Mouse (Mus musculus) layer of hippocampus, postnatal 25 days (tissue): ENCODE measurements at regions not wholly inside any gene's neighbourhood (a gene's known extent, or its start where the extent isn't known, plus 50 kb on each side); places are given as distances from the start of the nearest gene placed in this dataset.

Source experiments
- DNase-seq, 2 experiments: peaks; one replicate each; pipeline ENCODE4 v3.0.0; 2022; ENCODE audit warnings: mixed read lengths in 2 of 2, low spot score in 1 of 2; ENCODE audit errors: extremely low spot score in 1 of 2

- no peak for DNase-seq
These were observed 57.9 kb downstream of the Sox9 start for GRCm38 (mm10) chr11:112839721-112840494.

DNA sequence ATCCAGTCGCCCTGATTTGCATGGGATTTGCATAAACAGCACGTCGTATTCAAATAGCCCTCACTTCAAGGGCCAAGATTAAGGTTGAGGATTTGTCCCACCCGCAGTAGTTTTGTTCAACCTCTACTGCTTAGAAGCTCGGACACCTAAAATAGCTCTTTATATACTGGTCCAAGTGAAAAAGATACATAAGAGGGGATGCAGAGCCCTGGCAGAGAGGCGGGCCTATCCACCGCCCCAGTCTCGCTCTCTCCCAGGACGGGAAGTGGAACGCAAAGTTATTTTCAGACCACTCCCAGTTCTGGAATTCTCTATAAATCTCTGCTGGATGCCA lies 58.4 kb downstream of the Sox9 start:
- DNase-seq = no peak

- DNase-seq = no peak
These were observed 62.4 kb downstream of the Sox9 start for GRCm38 (mm10) chr11:112844258-112844901.

DNA sequence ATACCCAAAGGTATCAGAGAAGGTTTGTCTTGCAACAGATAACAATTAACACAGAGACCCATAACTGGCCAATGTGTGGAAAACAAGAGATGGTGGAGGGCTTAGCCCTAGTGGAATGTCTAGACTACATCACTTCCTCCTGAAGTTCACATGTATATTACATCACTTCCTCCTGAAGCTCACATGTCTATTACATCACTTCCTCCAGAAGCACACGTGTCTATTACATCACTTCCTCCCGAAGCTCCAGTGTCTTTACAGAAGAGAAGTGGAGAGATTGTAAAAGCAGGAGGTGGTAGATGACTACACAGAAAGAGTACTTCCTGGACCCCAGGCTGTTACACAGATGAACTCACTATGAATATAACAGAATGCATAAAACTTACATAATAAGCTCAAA lies 65.1 kb downstream of the Sox9 start:
- no peak for DNase-seq

GRCm38 (mm10) chr11:112847851-112848250 lies 65.8 kb downstream of the Sox9 start:
- DNase-seq = no peak

DNA sequence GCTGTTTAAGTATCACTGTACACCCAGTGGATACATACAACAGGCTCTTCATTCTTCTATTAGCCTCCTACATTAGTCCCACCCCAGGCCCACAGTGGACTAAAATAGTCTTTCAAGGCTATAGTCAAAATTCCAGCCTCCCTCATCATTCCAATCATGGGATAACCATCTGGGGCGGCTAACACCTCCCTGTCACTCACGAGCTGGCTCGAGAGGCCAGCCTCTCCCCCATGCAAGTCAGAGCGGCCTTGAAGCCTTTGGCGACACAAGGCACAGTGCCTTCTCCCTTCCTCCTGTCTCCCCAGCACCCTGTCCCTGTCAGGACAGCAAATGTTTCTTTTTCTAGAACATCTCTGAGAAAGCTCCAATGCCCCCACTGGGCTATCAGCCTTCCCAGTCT lies 68.0 kb downstream of the Sox9 start:
- no peak for DNase-seq

GRCm38 (mm10) chr11:112850532-112851272 lies 68.7 kb downstream of the Sox9 start:
- DNase-seq = no peak

DNA sequence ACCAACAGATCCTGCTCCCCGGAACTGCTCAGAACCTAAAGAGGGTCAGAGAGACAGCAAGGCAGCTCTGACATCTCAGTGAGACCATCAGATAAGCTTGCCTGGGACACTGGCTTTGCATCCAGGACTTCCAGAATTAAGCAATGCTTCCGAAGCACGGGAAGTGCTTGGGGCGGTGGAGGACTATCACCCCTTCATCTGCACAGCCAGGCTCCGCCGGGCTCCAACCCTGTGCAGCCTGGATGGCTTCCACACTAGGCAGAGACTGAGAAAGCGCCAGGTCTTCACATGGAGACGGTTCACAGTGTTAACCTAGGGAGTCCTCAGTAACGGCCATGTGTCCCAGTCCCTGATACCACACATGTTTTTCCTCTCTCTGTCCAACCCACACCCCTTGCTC lies 69.3 kb downstream of the Sox9 start:
- no peak for DNase-seq

GRCm38 (mm10) chr11:112855975-112856374 lies 74.0 kb downstream of the Sox9 start:
- no peak for DNase-seq

DNA sequence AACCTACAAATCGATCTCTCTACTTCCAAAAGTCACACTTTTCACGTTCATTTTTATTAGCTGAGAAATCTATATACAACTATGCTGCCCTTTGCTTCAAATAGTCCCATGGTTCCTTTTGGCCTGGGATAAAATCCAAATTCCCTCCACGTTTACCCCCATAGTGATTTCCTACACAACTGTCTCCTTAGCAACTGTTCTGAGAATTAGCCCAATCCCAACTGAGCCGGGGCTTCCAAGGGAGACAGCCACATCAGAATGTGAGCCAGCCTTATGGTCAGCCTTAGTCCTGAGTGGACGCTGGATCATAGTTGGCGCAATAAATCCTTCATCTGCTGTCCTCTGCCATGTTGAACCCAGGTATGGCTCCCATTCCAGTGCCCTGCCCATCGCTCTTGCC lies 77.3 kb downstream of the Sox9 start:
- no peak for DNase-seq

DNA sequence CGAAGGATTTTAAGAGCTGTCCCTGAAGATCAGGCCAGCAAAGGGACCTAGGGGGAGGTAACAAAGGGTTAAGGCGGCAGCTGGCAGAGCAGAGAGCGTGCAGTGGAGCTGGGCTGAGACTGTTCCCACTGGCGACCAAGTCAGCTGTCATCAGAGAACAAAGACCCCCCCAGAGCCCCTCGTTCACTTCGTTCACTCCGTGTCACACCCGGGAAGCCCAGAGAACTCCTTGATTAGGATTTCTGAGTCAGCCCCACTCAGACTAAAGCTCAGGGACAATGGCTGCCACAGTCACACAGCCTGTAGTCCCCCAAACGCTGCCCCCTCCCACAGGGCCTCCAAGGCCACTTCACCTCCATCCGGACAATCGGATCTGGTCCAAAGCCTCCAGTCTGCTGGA lies 78.8 kb downstream of the Sox9 start:
- no peak for DNase-seq

DNA sequence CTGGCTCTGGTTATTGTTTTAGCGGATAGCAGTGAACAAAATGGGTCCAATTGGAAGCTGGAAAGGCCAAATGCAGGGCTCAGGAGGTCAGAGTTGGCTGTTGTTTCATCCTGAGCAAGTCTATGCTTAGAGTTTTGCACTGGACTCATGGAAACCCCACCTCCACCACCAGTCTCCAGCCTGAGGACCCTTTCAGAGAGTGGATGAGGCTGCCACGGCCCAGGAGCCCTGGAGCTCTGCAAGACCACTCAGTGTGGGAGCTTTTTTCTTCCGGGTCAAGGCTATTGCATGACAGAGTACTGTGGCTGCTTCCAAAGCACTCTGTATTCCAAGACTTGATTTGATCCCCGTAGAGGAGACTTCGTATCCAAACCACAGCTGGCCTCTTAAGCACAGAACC lies 79.2 kb downstream of the Sox9 start:
- no peak for DNase-seq

DNA sequence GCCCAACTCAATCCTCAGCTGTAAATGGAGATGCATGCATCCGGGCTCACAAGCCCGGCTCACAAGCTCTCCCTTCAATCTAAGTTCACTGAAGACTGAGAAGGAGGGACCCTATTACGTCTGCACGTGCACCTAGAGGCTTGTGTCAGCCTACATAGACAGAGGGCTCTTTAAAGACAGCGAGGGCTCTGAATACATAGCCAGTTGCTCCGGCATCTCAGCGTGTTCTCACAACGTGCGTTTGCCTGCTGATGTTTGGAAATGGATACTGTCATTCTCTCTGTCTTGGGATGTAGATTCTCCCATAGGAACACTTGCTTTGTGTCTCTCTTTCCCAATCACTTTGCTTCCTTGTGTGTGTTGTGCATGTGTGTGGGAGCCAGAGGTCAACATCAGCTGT lies 83.8 kb downstream of the Sox9 start:
- DNase-seq = no peak

GRCm38 (mm10) chr11:112869571-112869970 lies 87.5 kb downstream of the Sox9 start:
- no peak for DNase-seq

DNA sequence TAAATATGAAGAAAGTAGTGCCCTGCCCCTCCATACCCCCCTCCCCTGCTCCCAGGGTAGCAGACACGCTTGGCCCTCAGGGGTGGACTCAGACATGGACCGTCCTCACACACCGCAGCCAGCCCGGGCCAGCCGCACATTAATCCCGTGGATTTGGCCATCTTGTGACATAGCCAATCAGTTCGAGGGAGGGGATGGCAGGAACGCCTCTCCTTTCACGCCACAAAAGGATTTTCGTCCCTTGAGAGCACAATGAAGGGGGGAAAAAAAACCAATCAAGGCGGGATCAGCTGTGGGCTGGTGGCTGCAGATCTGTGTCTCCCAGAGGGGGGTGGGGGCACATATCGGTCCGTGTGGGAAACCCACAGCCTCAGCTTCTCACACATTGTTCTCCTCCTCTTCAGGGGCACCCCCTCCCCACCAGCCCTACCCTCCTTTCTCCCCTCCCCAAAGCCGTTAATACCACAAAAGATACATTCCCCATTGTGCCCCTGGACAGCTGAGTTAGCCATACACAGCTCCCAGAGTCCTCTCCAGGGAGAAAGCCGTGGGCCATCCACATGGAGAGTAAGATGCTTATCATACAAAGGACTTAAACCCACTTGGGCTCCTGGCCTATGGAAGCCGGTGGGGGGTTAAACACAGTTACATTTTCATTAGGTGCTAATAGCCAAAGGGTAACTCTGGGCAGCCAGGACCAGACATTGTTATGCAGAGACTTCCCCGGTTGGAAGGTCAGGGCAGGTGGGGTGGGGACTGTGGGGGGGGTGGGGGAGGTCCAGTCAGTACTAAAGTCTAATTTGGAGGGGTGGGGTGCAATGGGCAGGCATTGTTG lies 88.4 kb downstream of the Sox9 start:
- no peak for DNase-seq

- DNase-seq = no peak
These were observed 90.8 kb downstream of the Sox9 start for GRCm38 (mm10) chr11:112872677-112873367.

GRCm38 (mm10) chr11:112874239-112874638 lies 92.2 kb downstream of the Sox9 start:
- no peak for DNase-seq

DNA sequence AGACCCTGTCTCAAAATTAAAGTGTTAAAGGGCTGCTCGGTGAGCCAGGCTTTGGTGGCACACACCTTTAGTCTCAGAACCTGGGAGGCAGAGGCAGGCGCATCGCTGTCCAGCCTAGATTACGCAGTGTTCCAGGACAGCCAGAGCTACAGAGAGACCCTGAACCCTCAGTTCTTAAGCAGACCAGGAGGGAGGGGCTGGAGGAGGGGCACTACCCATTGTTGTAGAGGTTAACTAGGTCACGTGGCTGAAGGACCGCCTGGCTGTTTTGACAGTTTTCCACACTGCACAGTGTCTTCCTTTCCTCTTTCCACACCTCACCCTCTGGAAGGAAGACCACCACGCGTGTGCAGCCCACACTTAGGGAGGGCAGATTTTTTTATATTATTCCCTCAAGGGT lies 94.2 kb downstream of the Sox9 start:
- DNase-seq = no peak

DNA sequence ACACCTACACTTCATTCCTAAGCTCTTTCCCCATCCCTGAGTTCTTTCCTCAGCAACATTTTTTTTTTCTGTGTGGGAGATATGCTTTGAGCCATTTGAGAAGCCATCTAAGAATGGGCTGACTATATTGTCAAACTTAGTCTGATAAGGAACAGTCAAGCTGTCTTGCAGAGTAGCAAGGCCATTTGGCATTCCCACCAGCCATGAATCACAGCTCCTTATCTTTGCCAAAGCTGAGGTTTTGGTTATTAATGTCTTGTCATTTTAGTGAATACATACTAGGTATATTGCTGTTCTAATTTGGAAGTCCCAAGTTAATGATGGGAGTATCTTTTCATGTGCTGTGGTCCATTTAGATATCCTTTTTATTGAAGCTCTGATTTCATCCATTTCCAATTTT lies 96.4 kb downstream of the Sox9 start:
- no peak for DNase-seq

GRCm38 (mm10) chr11:112880736-112881135 lies 98.7 kb downstream of the Sox9 start:
- DNase-seq = no peak
